Mouse (Mus musculus): ENCODE results near the gene Rpl13a. TPM values are rescaled to one million over a fixed set of nuclear protein-coding genes. Genes with fewer than 3 reads are reported as not detected.
A peak's percentile ranks its signal among the peaks of the same experiment; 100 is the strongest.

The Rpl13a gene
- polyA plus RNA-seq, 1 experiment from 2014 or later: 1,416 TPM

DNA sequence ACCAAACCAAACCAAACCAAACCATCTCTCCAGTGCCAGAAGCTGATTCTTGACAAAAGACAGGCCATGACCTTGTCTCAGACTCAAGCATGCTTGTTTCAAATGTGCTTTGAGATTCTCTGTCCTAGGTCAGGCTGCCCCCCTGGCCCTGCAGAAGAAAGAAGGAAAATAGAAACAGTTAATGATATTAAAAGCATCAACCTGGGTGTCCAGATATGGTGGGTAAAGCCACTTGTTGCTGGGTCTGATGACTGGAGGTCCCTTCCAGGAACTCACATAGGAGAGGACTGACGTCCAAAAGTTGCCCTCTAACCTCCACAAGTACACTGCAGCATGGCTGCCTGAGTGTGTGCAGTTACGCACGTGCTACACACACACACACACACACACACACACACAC lies 32.3 kb upstream of the Rpl13a start:
- Histone ChIP-seq H3K27ac (ENCODE audit: low read depth, low read length) (no peak overlapping the region), H3K27me3 (ENCODE audit: control insufficient read depth, insufficient read depth, low read length) (peaks cover 34% of the 10 kb centered on the region), H3K9ac (ENCODE audit: low read depth, low read length) (no peak overlapping the region), H3K4me3 (ENCODE audit: low read length) (no peak overlapping the region), H3K36me3 (ENCODE audit: control insufficient read depth, insufficient read depth, low read length) (peaks cover 16% of the 10 kb centered on the region; the same call in 1 of the 2 replicates), H3K4me2 (replicated peaks; ENCODE audit: low read depth, low read length) (no peak overlapping the region), H3K4me1 (ENCODE audit: control insufficient read depth, insufficient read depth, low read length) (peaks cover 4% of the 10 kb centered on the region), H3K9me3 (ENCODE audit: control insufficient read depth, low read length) (no peaks in the 10 kb centered on the region)
- 92% methylated on average over 3 of the region's 3 CpGs for WGBS
- ATAC-seq (ENCODE audit: low FRiP score, low TSS enrichment): no peak

DNA sequence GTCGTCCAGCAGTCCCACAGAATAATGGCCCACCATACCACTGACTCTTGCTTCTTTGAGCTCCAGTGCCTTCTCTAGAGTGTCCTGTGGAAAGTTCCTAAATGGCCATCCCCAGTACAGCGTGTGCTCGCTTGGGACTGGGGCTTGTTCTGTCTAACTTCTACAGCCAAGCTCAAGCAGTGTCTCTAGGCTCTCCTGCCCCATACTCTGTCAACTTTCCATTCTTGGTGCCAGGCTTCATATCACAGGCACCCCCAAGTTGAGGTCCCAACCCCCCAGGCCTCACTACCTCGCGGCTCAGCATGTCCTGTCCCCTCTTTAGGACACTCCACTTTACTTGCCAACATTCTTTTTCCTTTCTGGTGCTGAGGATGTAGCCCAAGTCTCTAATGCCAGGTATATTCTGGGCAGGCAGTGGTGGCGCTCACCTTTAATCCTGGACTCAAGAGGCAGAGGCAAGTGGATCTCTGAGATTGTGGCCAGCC lies 31.8 kb upstream of the Rpl13a start:
- H3K9me3 ChIP-seq (ENCODE audit: control insufficient read depth, low read length): no peaks in the 10 kb centered on the region
- H3K36me3 ChIP-seq (ENCODE audit: control insufficient read depth, insufficient read depth, low read length): peaks cover 16% of the 10 kb centered on the region; the same call in 1 of the 2 replicates
- no peak overlapping the region for H3K9ac ChIP-seq (ENCODE audit: low read depth, low read length)
- ATAC-seq (ENCODE audit: low FRiP score, low TSS enrichment): no peak
- H3K4me1 ChIP-seq (ENCODE audit: control insufficient read depth, insufficient read depth, low read length): peaks cover 7% of the 10 kb centered on the region
- peaks cover 29% of the 10 kb centered on the region for H3K27me3 ChIP-seq (ENCODE audit: control insufficient read depth, insufficient read depth, low read length)
- H3K27ac ChIP-seq (ENCODE audit: low read depth, low read length): no peak overlapping the region
- no peak overlapping the region for H3K4me2 ChIP-seq (replicated peaks; ENCODE audit: low read depth, low read length)
- whole genome bisulfite sequencing: 87% methylated on average over 6 of the region's 6 CpGs
- H3K4me3 ChIP-seq (ENCODE audit: low read length): no peak overlapping the region

- WGBS: 95% methylated on average over 6 of the region's 6 CpGs
- H3K9me3 ChIP-seq (ENCODE audit: control insufficient read depth, low read length): no peaks in the 10 kb centered on the region
- H3K27me3 ChIP-seq (ENCODE audit: control insufficient read depth, insufficient read depth, low read length): peaks cover 16% of the 10 kb centered on the region
- H3K36me3 ChIP-seq (ENCODE audit: control insufficient read depth, insufficient read depth, low read length): peaks cover 16% of the 10 kb centered on the region; the same call in 1 of the 2 replicates
- peaks cover 10% of the 10 kb centered on the region for H3K4me1 ChIP-seq (ENCODE audit: control insufficient read depth, insufficient read depth, low read length)
- no peak for ATAC-seq (ENCODE audit: low FRiP score, low TSS enrichment)
- H3K27ac ChIP-seq (ENCODE audit: low read depth, low read length): no peak overlapping the region
- no peak overlapping the region for H3K4me2 ChIP-seq (replicated peaks; ENCODE audit: low read depth, low read length)
- H3K9ac ChIP-seq (ENCODE audit: low read depth, low read length): no peak overlapping the region
- no peak overlapping the region for H3K4me3 ChIP-seq (ENCODE audit: low read length)
Observed at GRCm38 (mm10) chr7:45158991-45159390, 30.4 kb upstream of the Rpl13a start.

- Histone ChIP-seq H3K9me3 (ENCODE audit: control insufficient read depth, low read length) (no peaks in the 10 kb centered on the region), H3K4me3 (ENCODE audit: low read length) (no peak overlapping the region), H3K4me2 (replicated peaks; ENCODE audit: low read depth, low read length) (no peak overlapping the region), H3K9ac (ENCODE audit: low read depth, low read length) (no peak overlapping the region), H3K36me3 (ENCODE audit: control insufficient read depth, insufficient read depth, low read length) (peaks cover 16% of the 10 kb centered on the region; the same call in 1 of the 2 replicates), H3K4me1 (ENCODE audit: control insufficient read depth, insufficient read depth, low read length) (peaks cover 10% of the 10 kb centered on the region), H3K27ac (ENCODE audit: low read depth, low read length) (no peak overlapping the region), H3K27me3 (ENCODE audit: control insufficient read depth, insufficient read depth, low read length) (peaks cover under 1% of the 10 kb centered on the region; the same call in 1 of the 2 replicates)
- 88% methylated on average over 14 of the region's 14 CpGs for WGBS
- ATAC-seq (ENCODE audit: low FRiP score, low TSS enrichment): no peak
Observed at GRCm38 (mm10) chr7:45157459-45157858, 28.9 kb upstream of the Rpl13a start.

- H3K4me3 ChIP-seq (ENCODE audit: low read length): no peak overlapping the region
- H3K36me3 ChIP-seq (ENCODE audit: control insufficient read depth, insufficient read depth, low read length): peaks cover 16% of the 10 kb centered on the region; the same call in 1 of the 2 replicates
- ATAC-seq (ENCODE audit: low FRiP score, low TSS enrichment): no peak
- no peaks in the 10 kb centered on the region for H3K27me3 ChIP-seq (ENCODE audit: control insufficient read depth, insufficient read depth, low read length)
- no peak overlapping the region for H3K4me2 ChIP-seq (replicated peaks; ENCODE audit: low read depth, low read length)
- H3K9ac ChIP-seq (ENCODE audit: low read depth, low read length): no peak overlapping the region
- WGBS: 96% methylated on average over 15 of the region's 15 CpGs
- H3K27ac ChIP-seq (ENCODE audit: low read depth, low read length): no peak overlapping the region
- H3K4me1 ChIP-seq (ENCODE audit: control insufficient read depth, insufficient read depth, low read length): peaks cover 16% of the 10 kb centered on the region; the same call in 1 of the 2 replicates
- no peaks in the 10 kb centered on the region for H3K9me3 ChIP-seq (ENCODE audit: control insufficient read depth, low read length)
Observed at GRCm38 (mm10) chr7:45156206-45156605, 27.6 kb upstream of the Rpl13a start.

GRCm38 (mm10) chr7:45155590-45155989 lies 27.0 kb upstream of the Rpl13a start:
- WGBS: 87% methylated on average over 9 of the region's 9 CpGs
- ATAC-seq (ENCODE audit: low FRiP score, low TSS enrichment): no peak
- peaks cover 13% of the 10 kb centered on the region; the same call in 1 of the 2 replicates for H3K36me3 ChIP-seq (ENCODE audit: control insufficient read depth, insufficient read depth, low read length)
- no peaks in the 10 kb centered on the region for H3K9me3 ChIP-seq (ENCODE audit: control insufficient read depth, low read length)
- H3K4me1 ChIP-seq (ENCODE audit: control insufficient read depth, insufficient read depth, low read length): peaks cover 21% of the 10 kb centered on the region
- no peak overlapping the region for H3K4me3 ChIP-seq (ENCODE audit: low read length)
- H3K4me2 ChIP-seq (replicated peaks; ENCODE audit: low read depth, low read length): no peak overlapping the region; the same call in 1 of the 2 replicates
- no peaks in the 10 kb centered on the region for H3K27me3 ChIP-seq (ENCODE audit: control insufficient read depth, insufficient read depth, low read length)
- no peak overlapping the region for H3K27ac ChIP-seq (ENCODE audit: low read depth, low read length)
- no peak overlapping the region for H3K9ac ChIP-seq (ENCODE audit: low read depth, low read length)

- H3K9ac ChIP-seq (ENCODE audit: low read depth, low read length): 0 out of 2 replicates have a peak overlapping the region, but pooled peaks have one; percentile 78
Observed at GRCm38 (mm10) chr7:45154993-45155514, 26.5 kb upstream of the Rpl13a start.

GRCm38 (mm10) chr7:45154096-45154992 lies 25.8 kb upstream of the Rpl13a start, which contains the start of the genes Pih1d1 and Aldh16a1:
TSS of gene Pih1d1 (plus strand) at chr7:45154303.
TSS of gene Aldh16a1 (minus strand) at chr7:45154584.
- Histone ChIP-seq H3K4me2 (replicated peaks; ENCODE audit: low read depth, low read length) (peak within 1 kb of the TSS; percentile 75), H3K4me3 (ENCODE audit: low read length) (peak within 1 kb of the TSS; percentile 63), H3K36me3 (ENCODE audit: control insufficient read depth, insufficient read depth, low read length) (peaks cover 12% of the 10 kb centered on the region; the same call in 1 of the 2 replicates), H3K27me3 (ENCODE audit: control insufficient read depth, insufficient read depth, low read length) (no peaks in the 10 kb centered on the region), H3K9ac (ENCODE audit: low read depth, low read length) (peak within 1 kb of the TSS; percentile 78), H3K27ac (ENCODE audit: low read depth, low read length) (peak within 1 kb of the TSS; percentile 96), H3K9me3 (ENCODE audit: control insufficient read depth, low read length) (no peaks in the 10 kb centered on the region), H3K4me1 (ENCODE audit: control insufficient read depth, insufficient read depth, low read length) (peaks cover 26% of the 10 kb centered on the region)
- WGBS: 5% methylated on average over 69 of the region's 69 CpGs
- peak; percentile 94 for ATAC-seq (ENCODE audit: low FRiP score, low TSS enrichment)

More at GRCm38 (mm10) chr7:45154993-45155514, 26.5 kb upstream of the Rpl13a start:
- Histone ChIP-seq H3K9me3 (ENCODE audit: control insufficient read depth, low read length) (no peaks in the 10 kb centered on the region), H3K36me3 (ENCODE audit: control insufficient read depth, insufficient read depth, low read length) (peaks cover 12% of the 10 kb centered on the region; the same call in 1 of the 2 replicates), H3K4me1 (ENCODE audit: control insufficient read depth, insufficient read depth, low read length) (peaks cover 26% of the 10 kb centered on the region), H3K4me3 (ENCODE audit: low read length) (peak overlapping the region; percentile 63), H3K27me3 (ENCODE audit: control insufficient read depth, insufficient read depth, low read length) (no peaks in the 10 kb centered on the region), H3K4me2 (replicated peaks; ENCODE audit: low read depth, low read length) (peak overlapping the region; percentile 39), H3K27ac (ENCODE audit: low read depth, low read length) (no peak overlapping the region)
- no peak for ATAC-seq (ENCODE audit: low FRiP score, low TSS enrichment)
- 76% methylated on average over 12 of the region's 12 CpGs for WGBS

Measured in kidney, embryonic 14.5 days (tissue).